Mouse (Mus musculus) heart, postnatal 14 days (tissue): ENCODE data around the gene Ociad1. TPM values are rescaled to one million over a fixed set of nuclear protein-coding genes. Genes with fewer than 3 reads are reported as not detected.
"Not testable (repeated sequence)": the region's sequence is repeated elsewhere in the genome, so short reads cannot be mapped to it uniquely, and the experiment has no call there.

Experiments used
- DNase-seq, 2 experiments: peaks; one replicate each; pipeline ENCODE4 v3.0.0; 2021 to 2022
- intact Hi-C: fragments of 180-260 bp; cut with DNase I; formaldehyde crosslinking; loops from one replicate; pipeline ENCODE4 v1.15.1; 2025
- total RNA-seq, 2 experiments: library from RNA; stranded (reverse); gene quantifications; 2 replicates each; pipeline ENCODE4 v1.2.3; 2021

Ociad1 gene
- total RNA-seq, 2 experiments from 2014 or later = 239 to 245 TPM

GRCm38 (mm10) chr5:73279732-73280566, 12.6 kb upstream of the Ociad1 start:
- intact Hi-C loops = no loop called here

GRCm38 (mm10) chr5:73280567-73280850, 12.1 kb upstream of the Ociad1 start:
- intact Hi-C loops = no loop called here
- DNase-seq = no peak

More at GRCm38 (mm10) chr5:73279732-73280566, 12.6 kb upstream of the Ociad1 start:
- no peak for DNase-seq

GRCm38 (mm10) chr5:73284046-73284445, 8.5 kb upstream of the Ociad1 start:
- intact Hi-C loops = no loop called here
- DNase-seq = no peak

- DNase-seq = no peak
- intact Hi-C loops = no loop called here
Observed at GRCm38 (mm10) chr5:73285470-73285978, 7.1 kb upstream of the Ociad1 start.

GRCm38 (mm10) chr5:73286603-73287002, 6.0 kb upstream of the Ociad1 start:
- DNase-seq = no peak
- intact Hi-C loops = no loop called here

GRCm38 (mm10) chr5:73289900-73290299, 2.7 kb upstream of the Ociad1 start:
- intact Hi-C loops = loop anchor here (5.0 kb wide), 1 partner anchor 158 kb away; no protein-coding TSS in a partner anchor

GRCm38 (mm10) chr5:73293458-73293827, 859 bp downstream of the Ociad1 start:
- intact Hi-C loops = loop anchor here (2.0 to 5.0 kb wide), 3 partner anchors 39 to 161 kb away; no protein-coding TSS in a partner anchor
- DNase-seq = no peak

More at GRCm38 (mm10) chr5:73289900-73290299, 2.7 kb upstream of the Ociad1 start:
- DNase-seq = no peak

- intact Hi-C loops = no loop called here
Observed at GRCm38 (mm10) chr5:73295016-73295415, 2.4 kb downstream of the Ociad1 start.

GRCm38 (mm10) chr5:73295916-73296315, 3.3 kb downstream of the Ociad1 start:
- intact Hi-C loops = no loop called here

More at GRCm38 (mm10) chr5:73295016-73295415, 2.4 kb downstream of the Ociad1 start:
- DNase-seq = no peak

GRCm38 (mm10) chr5:73301601-73302307, 9.2 kb downstream of the Ociad1 start:
- intact Hi-C loops = no loop called here
- DNase-seq = no peak

More at GRCm38 (mm10) chr5:73295916-73296315, 3.3 kb downstream of the Ociad1 start:
- no peak for DNase-seq

- no peak for DNase-seq
Observed at GRCm38 (mm10) chr5:73304507-73304906, 11.9 kb downstream of the Ociad1 start.

GRCm38 (mm10) chr5:73306486-73306885, 13.9 kb downstream of the Ociad1 start:
- intact Hi-C loops = no loop called here
- no peak for DNase-seq

More at GRCm38 (mm10) chr5:73304507-73304906, 11.9 kb downstream of the Ociad1 start:
- intact Hi-C loops = no loop called here

GRCm38 (mm10) chr5:73307297-73307696, 14.7 kb downstream of the Ociad1 start:
- no peak for DNase-seq
- intact Hi-C loops = no loop called here

- intact Hi-C loops = no loop called here
- no peak for DNase-seq
Observed at GRCm38 (mm10) chr5:73309496-73309895, 16.9 kb downstream of the Ociad1 start.

GRCm38 (mm10) chr5:73310401-73310800, 17.8 kb downstream of the Ociad1 start:
- no peak for DNase-seq
- intact Hi-C loops = no loop called here

- intact Hi-C loops = no loop called here
- DNase-seq = no peak
Observed at GRCm38 (mm10) chr5:73311458-73311857, 18.9 kb downstream of the Ociad1 start.

- intact Hi-C loops = no loop called here
- DNase-seq = no peak
Observed at GRCm38 (mm10) chr5:73313591-73313990, 21.0 kb downstream of the Ociad1 start.

GRCm38 (mm10) chr5:73314654-73315053, 22.1 kb downstream of the Ociad1 start:
- DNase-seq = no peak
- intact Hi-C loops = no loop called here

GRCm38 (mm10) chr5:73319306-73319705, 26.7 kb downstream of the Ociad1 start:
- intact Hi-C loops = no loop called here
- no peak for DNase-seq

- DNase-seq, intact Hi-C loops: not testable (repeated sequence)
Observed at GRCm38 (mm10) chr5:73322684-73323083, 30.1 kb downstream of the Ociad1 start.

- DNase-seq = no peak
- intact Hi-C loops = no loop called here
Observed at GRCm38 (mm10) chr5:73323602-73324001, 31.0 kb downstream of the Ociad1 start.
